Mouse (Mus musculus) fibroblast of lung, adult 2 months (primary cell): Measurements from ENCODE around the gene Robo3.

Source experiments
- DNase-seq: peaks from one replicate; pipeline ENCODE4 v3.0.0-alpha.2; 2011; ENCODE audit warnings: low read depth

Gene Robo3

GRCm38 (mm10) chr9:37368081-37368830, 64.8 kb downstream of the Robo3 start:
- DNase-seq = no peak

- DNase-seq = no peak
Measured at GRCm38 (mm10) chr9:37367301-37368080, 65.6 kb downstream of the Robo3 start, which contains the start of gene Hepacam. Gene Hepacam (plus strand): TSS chr9:37367351.

- no peak for DNase-seq
Measured at GRCm38 (mm10) chr9:37365706-37366105, 67.3 kb downstream of the Robo3 start.
